Mouse (Mus musculus) brain, embryonic 18.5 days (tissue): ENCODE results near the gene Xrra1.

Experiments used
- DNase-seq: peaks from one replicate; pipeline ENCODE4 v3.0.0-alpha.2; 2012; ENCODE audit warnings: low read depth, low spot score

Gene Xrra1

DNA sequence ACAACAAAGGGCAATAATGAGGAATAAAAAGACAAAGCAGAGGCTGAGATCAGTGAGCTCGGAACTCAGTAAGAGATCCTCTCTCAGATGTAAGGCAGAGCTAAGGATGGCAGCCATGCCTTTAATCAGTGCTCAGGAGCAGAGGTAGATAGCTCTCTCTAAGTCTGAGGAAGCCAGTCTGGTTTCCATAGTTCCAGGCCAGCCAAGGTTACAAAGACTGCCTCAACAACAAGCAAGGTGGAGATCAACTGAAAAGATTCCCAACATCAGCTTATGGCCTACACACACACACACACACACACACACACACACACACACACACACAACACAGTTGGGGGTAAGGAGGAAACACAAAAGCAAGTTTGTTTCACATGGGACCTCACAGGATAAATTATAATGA is 7.8 kb upstream of the Xrra1 start:
- DNase-seq, result no peak

DNA sequence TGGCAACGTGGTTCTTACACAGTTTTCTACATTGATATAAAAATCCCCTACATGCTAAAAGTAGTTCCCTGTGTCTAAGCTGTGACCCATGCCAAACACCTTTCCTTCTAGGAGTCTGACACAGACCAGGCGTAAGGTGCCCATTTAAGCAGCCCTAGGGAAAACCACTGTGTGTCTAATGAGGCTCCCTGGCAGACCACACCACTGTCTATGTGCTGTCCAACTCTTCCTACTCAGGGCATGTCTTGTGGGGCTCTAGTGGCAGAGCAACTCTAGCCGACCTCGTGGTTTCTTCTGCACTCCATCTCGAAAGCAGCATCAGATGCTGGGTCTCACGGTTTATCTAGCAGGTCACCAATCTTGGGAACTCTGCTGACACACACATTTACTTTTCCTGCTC is 7.3 kb upstream of the Xrra1 start:
- no peak for DNase-seq

DNA sequence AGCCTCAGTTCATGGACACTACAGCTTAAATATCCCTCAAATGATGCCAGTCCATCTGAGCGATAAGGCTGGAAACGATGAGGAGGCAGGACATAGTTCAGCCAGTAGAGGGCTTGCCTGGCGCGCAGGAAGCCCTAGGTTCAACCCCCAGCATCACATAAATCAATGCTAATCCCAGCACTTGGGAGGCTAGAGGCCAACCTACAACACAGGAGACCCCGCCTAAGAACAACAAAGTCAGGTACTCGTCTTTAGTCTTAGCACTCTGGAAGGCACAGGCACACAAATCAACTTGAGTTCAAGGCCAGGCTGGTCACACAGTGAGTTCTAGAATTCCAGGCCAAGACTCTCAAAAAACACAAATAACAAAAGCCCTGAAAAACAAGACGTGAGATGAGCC is 5.6 kb upstream of the Xrra1 start:
- no peak for DNase-seq

DNA sequence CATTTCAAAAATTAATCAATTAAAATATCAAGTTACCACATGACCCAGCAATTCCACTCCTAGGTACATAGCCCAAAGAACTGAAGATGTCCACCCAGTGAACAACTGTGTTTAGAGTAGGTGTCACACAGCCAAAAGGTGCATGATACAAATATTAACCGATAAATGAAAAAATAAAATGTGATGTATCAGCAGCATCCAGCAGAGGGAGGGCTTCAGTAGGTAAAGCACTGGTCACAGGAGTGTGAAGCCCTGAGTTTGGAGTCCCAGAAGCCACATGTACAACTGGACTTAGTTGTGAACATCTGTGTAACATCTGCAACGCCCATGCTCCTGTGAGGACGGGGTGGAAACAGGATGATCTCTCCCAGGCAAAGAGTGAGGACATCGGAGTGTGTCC is 4.6 kb upstream of the Xrra1 start:
- no peak for DNase-seq

DNA sequence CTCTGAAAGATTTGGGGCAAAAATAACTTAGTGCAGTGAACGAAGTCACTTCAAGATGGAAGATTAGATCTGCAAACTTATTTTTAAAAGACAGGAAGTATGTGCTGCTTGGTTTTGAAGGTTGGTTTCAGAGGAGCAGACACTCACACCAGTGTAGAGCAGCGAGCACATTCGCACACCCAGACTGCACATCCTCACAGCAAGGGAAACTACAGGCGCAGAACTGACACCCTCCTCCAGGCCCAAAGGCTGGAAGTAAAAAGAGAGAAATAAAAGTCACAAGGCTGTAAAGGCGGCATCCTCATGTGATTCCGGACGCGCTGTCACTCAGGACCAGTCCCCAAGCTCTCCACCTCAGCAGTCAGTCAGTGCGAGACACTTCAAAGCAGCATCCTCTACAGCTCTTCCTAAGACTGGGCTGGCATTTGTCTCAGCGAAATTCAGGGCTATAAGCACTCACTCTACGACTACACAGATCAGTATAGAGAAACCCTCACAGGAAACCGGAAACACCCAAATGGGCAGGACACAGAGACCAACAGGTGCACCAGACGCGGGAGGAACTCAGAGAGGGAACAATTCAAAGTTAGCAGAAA is 2.6 kb upstream of the Xrra1 start:
- no peak for DNase-seq

DNA sequence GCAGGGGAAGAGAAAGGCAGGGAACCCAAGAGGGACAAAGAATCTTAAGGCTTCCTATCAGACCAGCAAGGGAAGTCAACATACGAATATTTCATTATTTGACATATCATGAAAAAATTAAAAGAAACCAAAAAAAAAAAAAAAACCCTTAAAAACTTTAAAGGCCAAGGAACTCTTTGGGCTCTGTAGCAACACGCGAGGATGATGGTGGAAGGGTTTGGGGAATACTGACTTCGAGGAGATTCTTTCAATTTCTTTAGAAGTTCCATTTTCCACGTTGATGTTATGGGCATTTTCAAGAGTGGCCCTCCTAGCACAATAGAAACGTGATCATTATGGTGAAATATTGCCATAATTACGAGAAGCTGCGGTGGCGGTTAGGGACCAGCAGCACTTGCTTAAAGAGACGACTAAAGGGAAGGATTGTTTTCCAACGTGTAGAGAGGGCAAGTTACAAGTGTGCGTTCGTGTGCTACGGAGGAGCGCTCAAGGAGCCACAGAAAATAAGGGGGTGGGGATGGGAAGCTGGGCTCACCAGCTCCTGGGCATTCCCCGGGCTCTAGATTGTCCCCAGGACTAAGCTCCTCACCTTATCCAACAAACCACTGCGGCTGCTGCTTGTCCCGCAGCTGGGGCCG is 622 bp upstream of the Xrra1 start:
- DNase-seq, result no peak

DNA sequence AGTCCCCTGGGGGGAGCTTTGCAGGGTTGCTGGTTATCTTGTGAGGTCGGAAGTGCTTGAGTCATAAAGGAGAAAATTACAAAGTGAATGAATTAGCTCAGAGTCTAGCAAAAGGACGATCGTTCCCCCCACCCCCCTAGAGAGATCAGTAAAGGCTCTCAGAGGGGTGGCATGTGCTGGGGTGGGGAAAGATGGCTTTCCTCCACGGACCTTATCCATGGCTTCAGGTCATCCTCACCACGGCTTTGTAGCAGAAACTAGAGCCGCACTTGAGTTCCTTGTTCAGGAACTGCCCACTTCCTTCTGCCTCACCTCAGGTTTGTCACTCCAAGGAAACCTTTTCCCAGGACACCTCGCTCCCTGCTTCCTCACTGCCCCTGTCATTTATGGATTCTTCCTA is 4.4 kb downstream of the Xrra1 start, which contains the start of gene Spcs2:
Spcs2 (minus strand) TSS at position 101 of the 400 bp plus-strand sequence.
- DNase-seq, result no peak

DNA sequence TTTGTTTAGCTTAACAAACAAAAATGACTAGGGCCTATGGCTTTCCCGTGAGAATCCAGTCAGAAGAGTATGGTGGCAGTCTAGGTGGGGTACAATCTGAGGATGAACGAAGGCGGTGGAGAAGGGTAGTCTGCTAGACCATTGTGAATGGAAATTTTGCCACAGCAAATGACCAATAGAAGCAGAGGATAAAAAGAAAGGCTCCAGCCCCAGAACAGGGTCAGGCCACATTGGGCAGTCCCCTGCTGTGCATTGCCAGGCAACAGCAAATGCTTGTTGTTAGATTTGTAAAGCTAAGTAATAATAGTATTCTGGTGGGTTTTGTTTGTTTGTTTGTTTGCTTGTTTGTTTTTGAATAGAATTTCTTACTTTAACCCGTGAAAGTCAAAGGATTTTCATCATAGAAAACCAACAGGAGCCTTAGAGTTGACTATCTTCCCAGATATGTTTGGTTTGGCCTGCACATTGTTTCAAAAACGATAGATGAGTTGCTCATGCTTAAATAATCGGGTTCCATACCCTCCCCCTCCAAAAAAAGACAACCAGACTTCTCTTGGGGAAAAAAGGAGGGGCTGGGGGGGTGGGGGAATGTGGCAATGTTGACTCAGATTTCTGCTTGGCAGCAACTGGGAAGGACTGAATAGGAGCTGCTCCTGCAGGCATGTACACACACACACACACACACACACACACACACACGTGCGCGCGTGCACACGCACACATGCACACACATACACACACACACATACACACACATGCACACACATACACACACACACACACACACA is 5.5 kb downstream of the Xrra1 start:
- DNase-seq, result no peak

DNA sequence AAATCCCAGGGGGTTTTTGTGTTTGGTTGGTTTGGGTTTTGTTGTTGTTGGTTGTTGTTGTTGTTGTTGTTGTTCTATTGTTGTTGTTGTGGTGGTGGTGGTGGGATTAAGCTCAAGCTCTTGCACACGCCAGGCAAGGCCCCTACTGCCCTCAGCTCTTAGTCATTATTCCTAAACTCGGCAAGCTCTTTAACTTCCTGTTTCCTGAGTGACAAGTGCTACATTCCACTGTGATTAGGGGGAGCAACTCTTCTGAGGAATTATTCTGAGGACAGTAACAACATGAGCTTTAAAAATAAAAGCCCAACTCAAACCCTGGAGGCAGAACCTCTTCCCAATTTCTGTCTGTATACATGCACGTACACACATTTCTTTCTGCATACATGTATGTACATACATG is 6.3 kb downstream of the Xrra1 start:
- no peak for DNase-seq

DNA sequence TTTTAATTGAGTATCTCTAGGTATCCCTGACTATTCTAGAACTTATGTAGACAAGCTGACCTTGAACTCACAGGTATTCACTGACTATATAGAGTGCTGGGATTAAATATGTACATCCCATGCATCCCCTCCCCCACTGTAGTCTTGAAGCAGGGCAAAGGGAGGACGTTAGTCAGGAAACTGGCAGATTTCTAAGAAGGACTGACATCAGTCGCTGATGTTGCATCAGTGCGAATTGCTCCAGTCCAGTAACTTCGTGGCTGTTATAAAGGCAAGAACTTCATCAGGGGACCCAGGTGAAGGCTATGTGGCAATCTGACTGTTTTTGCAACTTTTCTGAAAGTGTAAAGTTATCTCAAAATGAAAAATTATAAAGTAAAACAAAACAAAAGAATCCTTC is 10.4 kb downstream of the Xrra1 start:
- DNase-seq, result no peak

DNA sequence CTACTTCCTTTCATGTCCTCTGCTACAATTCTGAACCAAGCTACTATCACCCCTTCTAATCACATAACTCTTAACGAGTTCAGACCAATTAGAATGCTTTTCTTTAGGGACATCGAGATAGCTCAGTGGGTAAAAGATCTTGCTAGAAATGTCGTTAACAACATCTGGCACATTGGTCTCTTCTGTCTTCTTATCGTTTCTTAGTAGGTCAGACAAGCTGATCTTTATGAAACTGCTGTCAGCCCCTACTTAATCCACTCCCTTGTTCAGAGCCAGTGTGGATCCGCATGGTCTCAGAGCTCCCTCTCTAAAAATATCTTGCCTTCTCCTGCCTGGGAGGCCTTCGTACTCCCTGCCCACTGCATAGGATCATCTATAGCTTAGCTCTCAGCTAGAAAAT is 15.0 kb downstream of the Xrra1 start:
- no peak for DNase-seq

DNA sequence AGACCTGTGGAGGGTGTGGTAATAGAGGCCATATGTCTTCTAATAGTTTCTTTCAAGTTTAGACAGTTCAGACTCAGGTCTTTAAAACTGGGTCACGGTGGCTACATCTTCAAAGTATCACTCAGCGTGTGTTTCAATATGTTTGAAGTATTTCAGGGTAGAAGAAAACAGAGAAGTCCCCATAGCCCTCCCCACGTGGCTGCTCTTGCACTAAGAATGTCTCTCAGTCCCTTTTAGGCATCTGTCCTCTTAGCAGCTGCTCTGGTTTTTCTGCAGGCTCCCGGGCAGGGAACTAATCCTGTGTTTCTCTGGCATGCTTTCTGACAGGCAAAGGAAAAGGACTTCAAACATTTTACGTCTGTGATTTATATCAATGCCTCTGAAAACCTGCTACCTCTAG is 17.0 kb downstream of the Xrra1 start:
- no peak for DNase-seq

DNA sequence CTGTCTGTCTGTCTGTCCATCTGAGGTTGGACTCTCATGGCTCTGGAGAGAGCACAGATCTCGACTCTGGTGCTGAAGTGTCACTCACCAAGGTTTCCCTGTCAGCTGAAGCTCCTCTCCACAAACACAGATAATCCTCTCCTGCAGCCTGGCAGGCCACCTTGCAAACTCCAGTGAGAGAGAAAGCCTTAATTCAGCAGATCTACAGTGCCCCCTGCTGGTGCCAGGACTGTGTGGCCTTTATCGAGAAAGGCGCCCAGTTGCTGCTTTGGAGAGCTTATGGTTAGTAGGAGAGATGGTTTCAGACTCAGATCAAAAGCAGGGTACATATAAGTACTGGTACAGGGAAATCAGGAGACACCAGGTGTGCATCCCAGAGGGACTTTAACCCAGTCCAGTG is 17.4 kb downstream of the Xrra1 start:
- DNase-seq, result peak; percentile 52

DNA sequence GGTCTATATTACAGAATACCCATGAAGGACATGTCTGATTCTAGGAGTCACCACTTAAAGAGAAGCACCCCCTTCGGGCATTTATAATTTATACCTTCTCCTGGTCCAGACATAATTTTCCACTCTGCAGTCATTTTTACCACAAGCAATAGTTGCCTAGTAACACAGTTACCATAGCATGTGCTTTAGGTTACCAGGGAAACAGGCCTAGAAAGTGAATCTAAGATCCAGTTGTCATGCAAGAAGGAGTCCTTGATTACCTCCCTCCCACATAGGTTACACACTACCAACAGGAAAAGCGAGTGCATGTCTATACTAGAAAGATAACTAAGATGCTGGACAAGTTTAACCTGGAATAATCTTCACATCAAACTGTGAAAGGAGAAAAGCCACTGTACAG is 19.3 kb downstream of the Xrra1 start:
- peak; percentile 55 for DNase-seq

DNA sequence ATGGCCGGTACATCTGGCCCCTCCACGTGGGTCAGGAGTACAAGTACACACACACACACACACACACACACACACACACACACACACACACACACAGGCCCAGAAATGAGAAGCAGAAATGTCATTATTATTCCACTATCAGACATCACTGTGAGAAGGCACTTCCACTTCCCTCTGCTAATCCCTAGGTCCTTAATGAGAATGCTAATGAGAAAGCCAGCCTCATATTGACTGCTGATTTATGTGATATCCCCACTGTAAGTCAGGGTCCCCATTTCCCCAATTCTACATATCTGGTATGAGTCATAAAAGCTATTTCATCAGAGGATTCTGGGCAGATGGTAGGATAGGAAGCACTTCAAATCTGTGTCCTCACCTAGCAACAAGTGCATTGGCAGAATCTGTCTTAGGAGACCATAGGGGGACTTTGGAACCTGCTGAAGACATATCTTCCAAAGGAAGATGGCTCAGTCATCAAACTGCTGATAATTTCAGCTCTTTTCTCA is 28.4 kb downstream of the Xrra1 start:
- no peak for DNase-seq

DNA sequence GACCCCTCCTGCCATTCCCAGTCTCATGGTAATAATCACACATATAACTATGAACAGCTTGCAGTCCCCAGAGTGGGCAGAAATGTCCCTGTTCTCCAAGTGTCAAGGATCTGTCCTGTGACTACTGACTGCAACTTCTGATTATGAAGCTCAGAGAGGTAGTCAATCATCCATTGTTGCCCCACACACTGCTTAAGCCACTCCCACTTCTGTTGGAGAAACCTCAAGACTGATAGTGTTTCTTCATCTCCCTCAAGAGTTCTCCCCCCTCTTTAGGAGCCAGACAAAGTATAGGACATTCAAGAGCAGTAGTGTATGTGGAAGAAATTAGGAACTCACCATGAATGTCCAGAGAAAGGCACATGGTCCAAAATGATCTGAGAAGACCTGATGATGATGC is 28.8 kb downstream of the Xrra1 start:
- DNase-seq, result no peak

DNA sequence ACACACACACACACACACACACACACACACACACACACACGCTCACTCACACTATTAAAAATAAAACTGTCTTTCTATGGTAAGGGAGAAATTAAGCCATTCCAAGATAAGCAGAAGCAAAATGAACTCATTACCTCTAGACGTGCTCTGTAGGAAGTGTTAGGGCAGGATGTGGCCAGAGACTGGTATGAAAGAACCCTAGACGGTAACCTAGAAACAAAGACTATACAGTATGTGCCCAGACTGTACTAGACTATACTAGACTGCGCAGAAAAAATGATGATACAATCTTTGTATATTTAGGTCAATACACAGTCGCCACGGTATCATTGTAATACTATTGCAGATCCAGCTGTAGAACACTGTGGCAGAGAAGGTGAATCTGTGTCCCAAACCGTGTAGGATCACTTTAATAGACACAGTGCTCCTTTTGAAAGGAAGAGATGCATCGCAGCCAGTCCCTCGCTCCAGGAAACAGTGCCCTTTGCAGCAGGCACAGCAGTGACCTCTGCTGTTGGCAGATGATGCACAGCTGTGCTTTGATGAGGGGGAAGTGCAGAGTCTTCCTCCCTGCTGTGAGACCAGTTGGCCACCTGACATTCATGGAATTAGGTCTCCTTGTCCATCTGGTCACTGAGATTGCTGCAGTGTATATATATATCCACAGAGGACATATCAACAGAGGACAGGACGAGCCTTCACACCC is 30.4 kb downstream of the Xrra1 start:
- DNase-seq, result no peak

DNA sequence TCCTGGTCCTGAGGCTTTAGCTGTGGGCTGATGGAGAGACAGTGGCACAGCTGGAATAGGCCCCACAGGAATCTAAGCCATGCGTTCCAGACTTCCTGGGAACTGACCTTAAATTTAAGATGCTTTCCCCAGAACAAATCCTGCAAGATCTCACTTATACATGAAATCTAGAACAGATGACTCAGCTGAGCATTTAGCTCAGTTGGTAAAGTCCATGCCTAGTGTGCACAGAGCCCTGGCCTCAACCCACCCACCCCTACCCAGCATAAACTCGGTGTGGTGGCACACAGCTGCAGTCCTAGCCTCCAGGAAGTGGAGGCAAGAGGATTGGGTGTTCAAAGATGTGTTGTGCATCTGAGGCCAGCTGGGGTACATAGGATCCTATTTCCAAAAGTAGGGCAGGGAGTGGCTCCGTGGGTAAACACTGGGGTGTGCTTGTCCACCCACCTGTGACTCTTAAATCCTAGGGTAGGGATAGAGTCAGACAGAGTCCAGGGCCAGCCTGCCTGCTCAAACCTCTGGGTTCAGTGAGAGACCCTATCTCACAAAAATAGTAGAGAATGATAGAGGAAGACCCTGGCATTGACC is 31.3 kb downstream of the Xrra1 start:
- no peak for DNase-seq

DNA sequence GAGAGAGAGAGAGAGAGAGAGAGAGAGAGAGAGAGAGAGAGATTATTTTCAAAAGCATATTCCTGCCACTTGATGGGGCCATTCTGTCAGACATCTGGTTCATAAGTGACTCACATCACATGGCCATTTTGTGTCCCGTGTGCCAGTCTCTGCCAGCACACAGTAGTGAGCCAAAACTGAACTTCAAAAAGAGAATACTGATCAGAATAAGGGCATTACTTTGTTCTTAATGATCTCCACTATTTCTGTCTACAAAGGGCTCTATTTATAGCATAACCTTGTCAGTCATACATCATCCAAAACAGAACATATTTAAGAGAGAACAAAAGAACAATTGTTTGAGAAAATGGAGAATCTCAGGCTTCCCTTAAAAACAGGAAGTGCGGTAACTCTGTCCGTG is 32.6 kb downstream of the Xrra1 start:
- no peak for DNase-seq

DNA sequence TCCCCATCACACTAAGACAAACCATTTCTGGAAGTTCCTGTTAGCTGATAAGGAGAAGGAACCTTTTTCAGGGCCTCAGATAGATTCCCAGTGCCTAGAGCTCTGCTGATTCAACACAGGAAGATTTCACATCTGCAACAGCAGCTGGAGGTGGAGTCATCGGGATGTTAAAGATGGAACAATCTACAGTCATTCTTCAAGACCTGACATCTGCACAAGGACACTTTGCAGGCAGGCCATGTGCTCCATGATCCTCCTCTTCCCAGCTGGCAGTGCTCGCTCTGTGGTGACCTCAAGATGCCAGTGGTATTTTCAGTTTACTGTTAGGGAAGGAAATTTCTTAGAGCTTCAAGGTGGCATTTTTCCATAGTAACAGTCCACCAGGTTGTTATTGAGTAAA is 33.4 kb downstream of the Xrra1 start:
- no peak for DNase-seq

DNA sequence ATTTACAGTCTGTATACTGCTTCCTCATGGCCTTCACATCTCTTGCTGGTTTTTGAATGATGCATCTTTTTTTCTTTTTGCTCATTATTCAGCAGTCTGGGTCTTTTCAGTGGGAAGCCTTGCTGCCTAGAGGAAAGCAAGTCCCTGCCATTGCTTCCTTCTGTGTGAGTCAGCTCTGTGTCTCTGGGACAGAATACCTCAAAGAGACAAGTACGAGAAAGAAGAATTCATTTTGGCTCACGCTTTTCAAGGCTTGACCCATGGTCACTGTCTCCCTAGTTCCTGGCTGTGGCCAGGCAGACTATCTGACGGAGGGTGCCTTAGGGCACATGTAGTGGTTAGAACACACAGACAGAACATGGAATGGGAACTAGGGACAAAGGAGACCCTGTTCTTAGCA is 35.1 kb downstream of the Xrra1 start:
- no peak for DNase-seq

DNA sequence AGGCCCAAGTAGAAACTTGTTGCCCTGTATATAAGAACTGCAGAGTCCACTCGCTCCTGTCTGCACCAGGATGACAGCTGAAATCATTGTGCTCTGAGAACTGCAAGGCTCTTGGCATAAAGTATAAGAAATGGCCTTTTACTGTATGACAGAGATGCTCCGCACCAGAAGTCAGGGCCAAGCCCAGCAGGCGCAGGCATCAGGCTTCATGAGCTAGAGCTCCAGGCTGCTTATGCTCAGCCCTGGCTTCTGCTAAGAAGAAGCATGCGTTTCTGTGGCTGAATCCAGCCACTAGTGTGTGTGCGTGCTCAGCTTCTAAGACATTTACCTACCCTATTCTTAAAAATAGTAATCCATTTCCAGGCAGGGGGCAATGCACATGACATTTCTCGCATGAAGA is 35.6 kb downstream of the Xrra1 start:
- DNase-seq, result no peak
